Mouse (Mus musculus) forebrain, embryonic 13.5 days (tissue): ENCODE measurements around the gene Pi4k2b. TPM values are rescaled to one million over a fixed set of nuclear protein-coding genes. Genes with fewer than 3 reads are reported as not detected.
A peak's percentile ranks its signal among the peaks of the same experiment; 100 is the strongest.

Source experiments
- ATAC-seq: fragments of 200-750 bp; cut with Nextera tagmentation; 2 replicates; pipeline ENCODE4 v1.8.0; 2017
- H3K27ac ChIP-seq: fragments of 300-500 bp; sonication (generic); 2 replicates; pipeline ENCODE4 v1.5.1; 2015; ENCODE audit warnings: inconsistent platforms, mild to moderate bottlenecking, moderate library complexity
- H3K27me3 ChIP-seq: fragments of 300-500 bp; sonication (generic); 2 replicates; pipeline ENCODE4 v1.6.1; 2015; ENCODE audit warnings: mild to moderate bottlenecking, inconsistent platforms
- H3K36me3 ChIP-seq: fragments of 300-500 bp; sonication (generic); 2 replicates; pipeline ENCODE4 v1.6.1; 2015; ENCODE audit warnings: mild to moderate bottlenecking, inconsistent platforms; ENCODE audit not compliant: poor library complexity, severe bottlenecking
- H3K4me1 ChIP-seq: fragments of 300-500 bp; sonication (generic); 2 replicates; pipeline ENCODE4 v1.6.1; 2015; ENCODE audit warnings: inconsistent platforms
- H3K4me2 ChIP-seq: fragments of 300-500 bp; sonication (generic); 2 replicates; pipeline ENCODE4 v1.6.1; 2015; ENCODE audit warnings: inconsistent platforms, mild to moderate bottlenecking, moderate library complexity
- H3K4me3 ChIP-seq: fragments of 300-500 bp; sonication (generic); 2 replicates; pipeline ENCODE4 v1.5.1; 2015; ENCODE audit warnings: mild to moderate bottlenecking, inconsistent platforms
- H3K9ac ChIP-seq: fragments of 300-500 bp; sonication (generic); 2 replicates; pipeline ENCODE4 v1.6.1; 2015; ENCODE audit warnings: mild to moderate bottlenecking, inconsistent platforms
- H3K9me3 ChIP-seq: fragments of 300-500 bp; sonication (generic); replicated peaks from 2 replicates; pipeline ENCODE4 v1.6.1; 2016; ENCODE audit warnings: inconsistent platforms
- WGBS: fragments of 180-500 bp; shearing (Covaris S2); methylation state at CpG from one replicate; pipeline ENCODE4 v1.1.7; 2015; 5-methylcytosine and 5-hydroxymethylcytosine counted together
- polyA plus RNA-seq: library from polyadenylated mRNA; unstranded; fragments of >200 nt; fragmentation: Nextera tagmentation; extraction: Ambion mirVana; gene quantifications from 2 replicates; pipeline ENCODE4 v1.2.1, GENCODE M21; 2015

The Pi4k2b gene
- polyA plus RNA-seq, 1 experiment from 2014 or later = 6.7 TPM

GRCm38 (mm10) chr5:52783957-52784356, 42.6 kb downstream of the Pi4k2b start:
- H3K4me3 ChIP-seq = peak overlapping the region; percentile 72; the same call in 1 of the 2 replicates

GRCm38 (mm10) chr5:52786556-52787322, 45.4 kb downstream of the Pi4k2b start:
- H3K9ac ChIP-seq = no peak overlapping the region
- no peak overlapping the region for H3K4me3 ChIP-seq
- H3K27me3 ChIP-seq = no peaks in the 10 kb centered on the region
- peaks cover 9% of the 10 kb centered on the region; the same call in 1 of the 2 replicates for H3K36me3 ChIP-seq
- no peak for ATAC-seq
- H3K4me2 ChIP-seq = no peak overlapping the region
- no peaks in the 10 kb centered on the region for H3K9me3 ChIP-seq
- H3K4me1 ChIP-seq = no peaks in the 10 kb centered on the region
- 91% methylated on average over 7 of the region's 7 CpGs for WGBS
- no peak overlapping the region for H3K27ac ChIP-seq

More at GRCm38 (mm10) chr5:52783957-52784356, 42.6 kb downstream of the Pi4k2b start:
- no peak overlapping the region for H3K9ac ChIP-seq
- no peak for ATAC-seq
- H3K9me3 ChIP-seq = no peaks in the 10 kb centered on the region
- peak overlapping the region; percentile 65 for H3K4me2 ChIP-seq
- 71% methylated on average over 2 of the region's 2 CpGs for WGBS
- peaks cover 9% of the 10 kb centered on the region; the same call in 1 of the 2 replicates for H3K36me3 ChIP-seq
- no peaks in the 10 kb centered on the region for H3K4me1 ChIP-seq
- H3K27me3 ChIP-seq = no peaks in the 10 kb centered on the region
- H3K27ac ChIP-seq = no peak overlapping the region

GRCm38 (mm10) chr5:52793230-52793629, 51.9 kb downstream of the Pi4k2b start:
- peaks cover 30% of the 10 kb centered on the region for H3K36me3 ChIP-seq
- WGBS = 94% methylated on average over 9 of the region's 9 CpGs
- no peak overlapping the region for H3K9ac ChIP-seq
- H3K4me3 ChIP-seq = no peak overlapping the region
- H3K27ac ChIP-seq = no peak overlapping the region
- H3K4me1 ChIP-seq = no peaks in the 10 kb centered on the region
- H3K4me2 ChIP-seq = no peak overlapping the region
- H3K9me3 ChIP-seq = no peaks in the 10 kb centered on the region
- no peak for ATAC-seq
- no peaks in the 10 kb centered on the region for H3K27me3 ChIP-seq

- H3K27ac ChIP-seq = no peak overlapping the region
- WGBS = 91% methylated on average over 9 of the region's 9 CpGs
- no peaks in the 10 kb centered on the region for H3K27me3 ChIP-seq
- H3K9me3 ChIP-seq = no peaks in the 10 kb centered on the region
- no peaks in the 10 kb centered on the region for H3K4me1 ChIP-seq
- no peak for ATAC-seq
- no peak overlapping the region for H3K9ac ChIP-seq
- H3K4me3 ChIP-seq = no peak overlapping the region
- no peak overlapping the region for H3K4me2 ChIP-seq
- H3K36me3 ChIP-seq = peaks cover 35% of the 10 kb centered on the region
These were observed 52.7 kb downstream of the Pi4k2b start for GRCm38 (mm10) chr5:52794109-52794508.

- Histone ChIP-seq H3K4me3 (no peak overlapping the region), H3K27ac (no peak overlapping the region), H3K36me3 (peaks cover 43% of the 10 kb centered on the region), H3K27me3 (no peaks in the 10 kb centered on the region), H3K9me3 (no peaks in the 10 kb centered on the region), H3K9ac (no peak overlapping the region), H3K4me1 (no peaks in the 10 kb centered on the region), H3K4me2 (no peak overlapping the region)
- WGBS = 92% methylated on average over 12 of the region's 12 CpGs
- ATAC-seq = peak; percentile 43; the same call in 1 of the 2 replicates
These were observed 58.1 kb downstream of the Pi4k2b start for GRCm38 (mm10) chr5:52799274-52799985.

- Histone ChIP-seq H3K4me3 (no peak overlapping the region), H3K27me3 (no peaks in the 10 kb centered on the region), H3K4me2 (no peak overlapping the region), H3K36me3 (peaks cover 45% of the 10 kb centered on the region), H3K4me1 (no peaks in the 10 kb centered on the region), H3K27ac (no peak overlapping the region), H3K9ac (no peak overlapping the region), H3K9me3 (no peaks in the 10 kb centered on the region)
- no peak for ATAC-seq
- 84% methylated on average over 4 of the region's 4 CpGs for WGBS
These were observed 64.4 kb downstream of the Pi4k2b start for GRCm38 (mm10) chr5:52805801-52806200.

GRCm38 (mm10) chr5:52806349-52806748, 65.0 kb downstream of the Pi4k2b start:
- Histone ChIP-seq H3K9ac (no peak overlapping the region), H3K27me3 (no peaks in the 10 kb centered on the region), H3K4me1 (no peaks in the 10 kb centered on the region), H3K36me3 (peaks cover 45% of the 10 kb centered on the region), H3K27ac (no peak overlapping the region), H3K4me3 (no peak overlapping the region), H3K9me3 (no peaks in the 10 kb centered on the region), H3K4me2 (no peak overlapping the region)
- no peak for ATAC-seq
- WGBS = 87% methylated on average over 8 of the region's 8 CpGs

GRCm38 (mm10) chr5:52807030-52807429, 65.7 kb downstream of the Pi4k2b start:
- H3K4me3 ChIP-seq = no peak overlapping the region

GRCm38 (mm10) chr5:52810446-52810845, 69.1 kb downstream of the Pi4k2b start:
- Histone ChIP-seq H3K4me3 (no peak overlapping the region), H3K27ac (no peak overlapping the region), H3K4me2 (no peak overlapping the region), H3K36me3 (peaks cover 41% of the 10 kb centered on the region), H3K9ac (no peak overlapping the region), H3K4me1 (no peaks in the 10 kb centered on the region), H3K27me3 (no peaks in the 10 kb centered on the region), H3K9me3 (no peaks in the 10 kb centered on the region)
- WGBS = 94% methylated on average over 6 of the region's 6 CpGs
- ATAC-seq = no peak

More at GRCm38 (mm10) chr5:52807030-52807429, 65.7 kb downstream of the Pi4k2b start:
- H3K9me3 ChIP-seq = no peaks in the 10 kb centered on the region
- no peaks in the 10 kb centered on the region for H3K4me1 ChIP-seq
- ATAC-seq = no peak
- H3K4me2 ChIP-seq = no peak overlapping the region
- WGBS = 89% methylated on average over 7 of the region's 7 CpGs
- H3K27ac ChIP-seq = no peak overlapping the region
- no peak overlapping the region for H3K9ac ChIP-seq
- no peaks in the 10 kb centered on the region for H3K27me3 ChIP-seq
- H3K36me3 ChIP-seq = peaks cover 45% of the 10 kb centered on the region

GRCm38 (mm10) chr5:52811056-52811455, 69.7 kb downstream of the Pi4k2b start:
- Histone ChIP-seq H3K9me3 (no peaks in the 10 kb centered on the region), H3K27ac (no peak overlapping the region), H3K36me3 (peaks cover 44% of the 10 kb centered on the region), H3K4me1 (no peaks in the 10 kb centered on the region), H3K4me3 (no peak overlapping the region), H3K9ac (no peak overlapping the region), H3K27me3 (no peaks in the 10 kb centered on the region), H3K4me2 (no peak overlapping the region)
- ATAC-seq = no peak
- WGBS = 94% methylated on average over 14 of the region's 14 CpGs

GRCm38 (mm10) chr5:52812456-52812855, 71.1 kb downstream of the Pi4k2b start:
- 83% methylated on average over 10 of the region's 10 CpGs for WGBS
- Histone ChIP-seq H3K4me1 (no peaks in the 10 kb centered on the region), H3K36me3 (peaks cover 52% of the 10 kb centered on the region), H3K27ac (no peak overlapping the region), H3K4me2 (no peak overlapping the region), H3K27me3 (no peaks in the 10 kb centered on the region), H3K9me3 (no peaks in the 10 kb centered on the region), H3K4me3 (no peak overlapping the region), H3K9ac (no peak overlapping the region)
- ATAC-seq = no peak

- Histone ChIP-seq H3K36me3 (peaks cover 46% of the 10 kb centered on the region), H3K9ac (no peak overlapping the region), H3K27me3 (no peaks in the 10 kb centered on the region), H3K9me3 (no peaks in the 10 kb centered on the region), H3K4me1 (no peaks in the 10 kb centered on the region), H3K27ac (no peak overlapping the region), H3K4me2 (no peak overlapping the region), H3K4me3 (no peak overlapping the region)
- WGBS = 95% methylated on average over 7 of the region's 7 CpGs
- ATAC-seq = no peak
These were observed 71.9 kb downstream of the Pi4k2b start for GRCm38 (mm10) chr5:52813312-52813711.
